ENCODE assay signal across 16 mouse cellular contexts in the genomic region with DNA sequence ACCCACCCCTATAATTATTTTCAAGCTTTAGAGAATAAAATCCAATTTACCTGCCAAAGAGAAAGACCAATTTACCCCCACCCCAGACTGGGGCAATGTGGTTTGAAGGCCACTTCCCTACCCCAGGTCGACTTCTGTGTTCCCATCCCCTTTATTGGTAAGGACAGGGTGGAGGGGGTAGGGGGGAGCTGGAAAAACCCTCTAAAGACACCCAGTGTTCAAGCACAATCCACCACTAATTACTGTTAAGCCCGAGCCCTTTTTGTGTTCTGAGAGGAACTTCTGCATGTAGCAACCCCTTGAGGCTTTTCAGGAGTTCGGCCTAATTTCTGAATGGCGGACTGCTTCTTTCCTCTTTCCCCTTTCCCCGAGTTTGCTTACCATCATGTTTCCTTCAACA. TPM values are rescaled to one million over a fixed set of nuclear protein-coding genes. Genes with fewer than 3 reads are reported as not detected.
DNase-seq lines count a peak whose midpoint lies in the region; ATAC-seq and TF ChIP-seq lines count a peak whose summit lies in the region.
"Had no signal": no experiment of that assay in that cellular context is flagged by ENCODE, and none has a peak within 500 bp of the region (broad histone marks: within the 10 kb centered on the region; RNA-seq: fewer than 3 reads in every experiment).

No protein-coding gene starts in this region.

- no peaks in the 10 kb centered on the region for H3K9me3 ChIP-seq in forebrain, embryonic 14.5 days (replicated peaks; ENCODE audit: control insufficient read depth, low read length)
- H3K9me3 ChIP-seq in hindbrain, postnatal 0 days (ENCODE audit: low read length): no peaks in the 10 kb centered on the region
- no peaks in the 10 kb centered on the region for H3K9me3 ChIP-seq in neural tube, embryonic 15.5 days (replicated peaks)
- H3K9me3 ChIP-seq: heart, embryonic 15.5 days; megakaryocyte, embryonic 14.5 days; stomach, embryonic 15.5 days had no signal

- peak overlapping the region; percentile 13; the same call in 1 of the 2 replicates for H3K4me3 ChIP-seq in layer of hippocampus, adult 2 months
- 0 out of 2 replicates have a peak overlapping the region, but pooled peaks have one; percentile 8 for H3K4me3 ChIP-seq in forebrain, embryonic 14.5 days (ENCODE audit: low read depth, low read length)
- no peak overlapping the region for H3K4me3 ChIP-seq in hindbrain, postnatal 0 days (ENCODE audit: low read length)
- H3K4me3 ChIP-seq in neural tube, embryonic 15.5 days (replicated peaks): no peak overlapping the region
- H3K4me3 ChIP-seq in lung, adult 2 months (replicated peaks; ENCODE audit: extremely low read depth, low read depth, low read length): no peak overlapping the region
- H3K4me3 ChIP-seq: heart, embryonic 15.5 days; megakaryocyte, embryonic 14.5 days; stomach, embryonic 15.5 days had no signal

- TF ChIP-seq POLR2A in lung, adult 2 months (IDR thresholded peaks at IDR 0.05; ENCODE audit: borderline replicate concordance, extremely low read depth, low read depth, low read length): no peak

- WGBS in forebrain, embryonic 14.5 days: 5% methylated on average over 5 of the region's 5 CpGs
- 17% methylated on average over 5 of the region's 5 CpGs for WGBS in hindbrain, postnatal 0 days
- 10% methylated on average over 5 of the region's 5 CpGs for WGBS in neural tube, embryonic 15.5 days
- WGBS in lung, adult 2 months: 76% methylated on average over 5 of the region's 5 CpGs

- H3K4me1 ChIP-seq in forebrain, embryonic 14.5 days (ENCODE audit: control insufficient read depth, insufficient read depth, low read length): peaks cover 11% of the 10 kb centered on the region
- H3K4me1 ChIP-seq in hindbrain, postnatal 0 days (ENCODE audit: insufficient read depth, low read length): no peaks in the 10 kb centered on the region
- peaks cover 5% of the 10 kb centered on the region; the same call in 1 of the 2 replicates for H3K4me1 ChIP-seq in neural tube, embryonic 15.5 days
- H3K4me1 ChIP-seq in lung, adult 2 months (ENCODE audit: control insufficient read depth, insufficient read depth, low read length): no peaks in the 10 kb centered on the region
- H3K4me1 ChIP-seq: heart, embryonic 15.5 days; stomach, embryonic 15.5 days had no signal

- no peak overlapping the region for H3K9ac ChIP-seq in forebrain, embryonic 14.5 days (ENCODE audit: low read length)
- H3K9ac ChIP-seq in hindbrain, postnatal 0 days (replicated peaks; ENCODE audit: low read length): no peak overlapping the region
- no peak overlapping the region for H3K9ac ChIP-seq in neural tube, embryonic 15.5 days (replicated peaks)
- H3K9ac ChIP-seq: heart, embryonic 15.5 days; stomach, embryonic 15.5 days had no signal

- DNase-seq in layer of hippocampus, adult 2 months (ENCODE audit: low spot score in 2 of 2): no peak
- DNase-seq in layer of hippocampus, postnatal 10 days (ENCODE audit: low spot score in 2 of 2): no peak
- peak; percentile 64 for DNase-seq in forebrain, embryonic 14.5 days (ENCODE audit: low spot score)
- DNase-seq in hindbrain, postnatal 0 days (ENCODE audit: low spot score): no peak
- no peak for DNase-seq in kidney, adult 11 months
- DNase-seq in adrenal gland, postnatal 10 days: no peak
- DNase-seq in lung, adult 2 months: no peak
- DNase-seq: gastrocnemius, postnatal 25 days; lung, adult 18-20 months; right cerebral cortex, postnatal 4 days; thymus, postnatal 25 days had no signal

- ATAC-seq in forebrain, embryonic 14.5 days: peak; percentile 68
- ATAC-seq in hindbrain, postnatal 0 days: no peak
- ATAC-seq in neural tube, embryonic 15.5 days (ENCODE audit: low FRiP score): no peak

- H3K27ac ChIP-seq in layer of hippocampus, adult 2 months: no peak overlapping the region
- H3K27ac ChIP-seq in forebrain, embryonic 14.5 days (ENCODE audit: low read depth, low read length): no peak overlapping the region
- H3K27ac ChIP-seq in hindbrain, postnatal 0 days: no peak overlapping the region
- H3K27ac ChIP-seq in neural tube, embryonic 15.5 days (replicated peaks): no peak overlapping the region
- H3K27ac ChIP-seq: heart, embryonic 15.5 days; kidney, postnatal 0 days; stomach, embryonic 15.5 days had no signal

- peak overlapping the region; percentile 34 for H3K4me2 ChIP-seq in forebrain, embryonic 14.5 days (ENCODE audit: low read length)
- H3K4me2 ChIP-seq in hindbrain, postnatal 0 days (ENCODE audit: low read depth, low read length): peak overlapping the region; percentile 38
- peak overlapping the region; percentile 19 for H3K4me2 ChIP-seq in neural tube, embryonic 15.5 days
- H3K4me2 ChIP-seq: heart, embryonic 15.5 days; stomach, embryonic 15.5 days had no signal

- peaks cover 27% of the 10 kb centered on the region for H3K27me3 ChIP-seq in forebrain, embryonic 14.5 days (replicated peaks; ENCODE audit: control insufficient read depth, insufficient read depth, low read length)
- no peaks in the 10 kb centered on the region for H3K27me3 ChIP-seq in hindbrain, postnatal 0 days (ENCODE audit: insufficient read depth, low read length)
- H3K27me3 ChIP-seq in neural tube, embryonic 15.5 days (replicated peaks): no peaks in the 10 kb centered on the region
- H3K27me3 ChIP-seq: heart, embryonic 15.5 days; stomach, embryonic 15.5 days had no signal

- H3K36me3 ChIP-seq in forebrain, embryonic 14.5 days (ENCODE audit: control insufficient read depth, insufficient read depth, low read length): no peaks in the 10 kb centered on the region
- H3K36me3 ChIP-seq in hindbrain, postnatal 0 days (ENCODE audit: insufficient read depth, low read length): no peaks in the 10 kb centered on the region
- H3K36me3 ChIP-seq in neural tube, embryonic 15.5 days: no peaks in the 10 kb centered on the region
- H3K36me3 ChIP-seq: heart, embryonic 15.5 days; stomach, embryonic 15.5 days had no signal

- no peak for TF ChIP-seq CTCF in layer of hippocampus, adult 2 months (conservative IDR thresholded peaks at IDR 0.05)
- TF ChIP-seq CTCF in hindbrain, postnatal 0 days (IDR thresholded peaks at IDR 0.05; ENCODE audit: low read depth): no peak
- TF ChIP-seq CTCF in lung, adult 2 months (IDR thresholded peaks at IDR 0.05; ENCODE audit: insufficient read depth, low read length): no peak

RNA-seq across cellular contexts. Expression of a gene that starts 41.9 kb away (rescaled TPM):
- 1 to 10 TPM in 1 of 2 experiments, under 1 TPM in 1; 0.93 to 1.3 TPM for total RNA-seq in layer of hippocampus, adult 2 months (2021)
- 1 to 10 TPM in 1 of 2 experiments, under 1 TPM in 1; 0.83 to 1.0 TPM for total RNA-seq in layer of hippocampus, postnatal 10 days (2021)
- 0.88 and 0.91 TPM in 2 replicates for polyA plus RNA-seq in forebrain, embryonic 14.5 days (2014; fragmentation: Nextera tagmentation; extraction: Ambion mirVana)
- 2.7 and 2.8 TPM in 2 replicates for total RNA-seq in hindbrain, postnatal 0 days (2014; rRNA removed)
- polyA plus RNA-seq in hindbrain, postnatal 0 days (2015; fragmentation: Nextera tagmentation; extraction: Ambion mirVana): 0.28 and 0.38 TPM in 2 replicates
- polyA plus RNA-seq in neural tube, embryonic 15.5 days (2015; fragmentation: Nextera tagmentation; extraction: Ambion mirVana): 0.26 and 0.74 TPM in 2 replicates
- total RNA-seq in adrenal gland, postnatal 10 days (2021): 10 to 100 TPM; 12.1 to 13.7 TPM
- 28.2 and 30.9 TPM in 2 replicates for polyA plus RNA-seq in lung, adult 2 months (2012; rRNA removed)

Comparison
In these comparisons a context has a peak if more than half of its experiments do, and no peak if none do; other contexts are left out.
1. H3K4me3 ChIP-seq: peak in layer of hippocampus, adult 2 months (single experiment) and forebrain, embryonic 14.5 days (single experiment); none in hindbrain, postnatal 0 days (single experiment), neural tube, embryonic 15.5 days (single experiment) and lung, adult 2 months (single experiment).
2. Peak in every context shown above with its lines, with median percentiles within 50 percentile points of each other: H3K4me2 ChIP-seq.